Mouse (Mus musculus): ENCODE data around the gene Elane.

The Elane gene

DNA sequence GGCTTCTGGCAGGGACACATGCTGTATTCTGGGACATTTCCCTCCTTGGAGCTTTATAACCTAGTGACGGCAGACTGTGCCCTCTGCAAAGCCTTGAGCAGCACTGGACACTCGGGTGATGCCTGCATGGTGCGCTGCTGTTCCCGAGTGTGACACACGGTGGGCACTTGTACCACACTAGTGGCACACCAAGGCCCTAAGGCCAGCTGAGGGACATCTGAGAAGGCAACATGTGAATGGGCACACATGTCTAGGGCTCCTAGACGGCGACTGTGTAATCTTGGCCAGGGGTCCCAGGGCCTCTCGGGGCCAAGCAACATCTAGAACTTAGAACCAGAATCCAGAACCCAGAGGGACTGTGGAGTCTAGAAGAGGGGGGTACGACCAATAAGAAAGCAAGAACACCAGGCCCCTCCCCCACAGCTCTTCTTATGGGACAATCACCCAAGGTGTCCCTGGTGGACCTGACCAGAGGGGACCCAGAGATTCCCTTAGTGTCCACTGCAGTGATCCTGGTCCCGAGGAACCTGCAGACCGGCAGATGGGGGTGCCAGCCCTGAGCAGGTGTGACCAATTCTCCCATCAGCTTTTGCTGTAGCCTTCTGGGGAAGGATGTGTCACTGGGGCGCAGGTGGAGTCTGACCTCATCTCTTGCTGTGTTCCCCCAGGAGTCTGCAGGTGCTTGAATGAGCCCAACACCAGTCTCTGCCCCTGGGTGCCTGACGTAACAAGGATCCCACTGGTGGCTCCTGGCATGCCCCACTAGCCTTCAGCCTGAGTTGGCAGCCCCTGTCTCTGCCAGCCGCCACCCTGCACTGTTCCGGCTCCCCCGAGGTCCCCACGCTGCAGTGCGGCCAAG, 44.1 kb downstream of the Elane start:
- DNase-seq (ENCODE audit: extremely low spot score, low spot score): no peak

- DNase-seq (ENCODE audit: extremely low spot score, low spot score): no peak
Measured at GRCm38 (mm10) chr10:79930826-79931186, 44.8 kb downstream of the Elane start.

DNA sequence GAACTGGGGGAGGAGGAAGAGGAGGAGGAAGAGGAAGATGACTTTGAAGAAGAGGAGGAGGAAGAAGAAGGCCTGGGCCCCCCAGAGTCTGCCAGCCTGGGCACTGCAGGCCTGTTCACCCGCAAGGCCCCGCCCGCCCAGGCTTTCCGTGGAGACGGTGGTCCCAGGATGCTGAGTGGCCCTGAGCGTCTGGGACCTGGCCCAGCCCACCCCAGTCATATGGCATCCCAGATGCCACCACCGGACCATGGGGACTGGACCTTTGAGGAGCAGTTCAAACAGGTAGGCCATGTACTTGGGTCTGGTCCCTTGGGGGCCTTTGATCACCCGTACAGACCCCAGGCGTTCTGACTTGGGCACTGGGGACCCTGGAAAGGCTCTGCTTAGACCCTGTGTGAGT, 45.8 kb downstream of the Elane start:
- DNase-seq (ENCODE audit: extremely low spot score, low spot score): no peak

DNA sequence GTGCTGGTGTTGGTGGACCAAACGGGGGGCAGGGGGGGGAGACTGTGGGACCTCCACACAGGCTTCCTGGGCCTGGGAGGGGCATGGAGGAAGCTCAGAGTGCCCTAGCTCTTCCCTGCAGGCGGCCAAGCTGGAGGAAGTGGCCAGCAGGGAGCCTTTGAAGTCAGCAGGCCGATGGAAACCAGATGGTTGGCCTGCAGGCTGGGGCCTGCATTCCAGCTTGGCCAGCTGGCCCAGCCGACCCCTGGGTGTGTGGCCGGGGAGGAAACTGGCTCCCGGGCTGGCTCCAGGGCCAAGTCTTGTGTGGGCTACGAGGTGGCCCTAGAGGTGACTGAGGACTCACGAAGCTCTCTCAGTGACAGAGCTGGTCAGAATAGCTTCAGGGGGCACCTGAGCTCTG, 46.7 kb downstream of the Elane start:
- peak; percentile 81 for DNase-seq (ENCODE audit: extremely low spot score, low spot score)

DNA sequence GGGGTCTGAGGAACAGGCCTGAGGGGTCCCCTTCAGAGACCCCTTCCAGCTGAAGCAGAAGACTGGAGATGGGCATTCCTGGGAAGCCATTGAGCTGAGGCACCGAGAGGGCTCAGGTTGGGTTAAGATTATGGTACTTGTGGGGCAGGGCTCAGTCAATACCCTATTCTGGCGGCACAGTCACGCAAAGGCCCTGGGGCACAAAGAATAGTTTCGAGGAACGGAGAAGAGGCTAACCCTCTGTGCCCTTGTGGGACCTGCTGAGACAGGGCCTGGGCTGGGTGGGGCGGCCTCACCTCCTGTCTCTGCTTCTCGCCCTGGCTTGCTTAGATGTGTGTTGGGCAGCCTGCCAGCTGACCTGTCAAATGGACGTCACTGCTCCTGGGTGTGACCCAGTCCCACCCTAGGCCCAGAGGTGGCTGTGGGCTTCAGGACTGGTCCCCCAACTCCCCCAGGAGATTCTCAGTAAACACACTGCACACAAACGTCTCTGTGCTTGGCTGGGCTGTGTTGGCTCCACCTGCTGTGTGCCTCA, 47.2 kb downstream of the Elane start:
- DNase-seq (ENCODE audit: extremely low spot score, low spot score): no peak

DNA sequence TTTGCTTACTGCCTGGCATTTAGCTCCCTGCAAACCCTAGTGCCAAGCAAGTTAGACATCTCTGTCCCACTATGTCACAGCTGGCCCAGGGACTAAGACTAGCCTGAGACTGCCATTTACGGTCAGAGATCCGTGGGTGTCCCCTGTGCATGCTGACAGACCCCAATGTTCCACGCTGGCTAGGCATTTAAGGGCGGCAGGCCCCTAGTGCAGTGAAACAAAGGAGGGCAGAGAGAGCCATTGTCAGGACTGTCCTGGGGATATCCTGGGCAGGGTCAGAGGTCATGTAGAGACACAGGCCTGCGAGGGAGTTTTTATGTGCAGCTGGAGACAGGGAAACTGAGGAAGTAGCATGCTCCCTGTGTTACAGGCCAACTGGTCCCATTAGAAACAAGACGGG, 47.8 kb downstream of the Elane start:
- DNase-seq (ENCODE audit: extremely low spot score, low spot score): no peak

DNA sequence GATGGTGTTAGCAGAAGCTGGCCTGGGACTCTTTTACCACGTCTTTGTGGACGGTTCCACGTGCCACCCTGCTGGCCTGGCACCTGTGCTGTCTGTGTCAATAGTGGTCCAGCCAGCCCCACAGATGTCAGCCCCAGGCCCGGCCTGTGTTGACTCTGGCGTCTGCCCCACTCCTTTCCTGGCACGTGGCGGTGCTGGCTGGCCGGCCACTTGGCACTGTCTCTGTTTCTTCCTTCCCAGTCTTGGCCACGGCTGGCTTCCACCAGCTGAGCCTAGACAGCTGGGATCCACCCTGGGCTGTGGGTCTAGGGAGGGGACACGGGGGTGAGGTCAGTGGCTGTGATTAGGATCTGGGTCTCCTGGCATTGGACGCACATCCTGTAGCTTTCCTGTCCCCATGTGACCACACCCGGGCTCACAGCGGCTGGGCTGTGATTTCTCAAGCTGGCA, 48.2 kb downstream of the Elane start:
- DNase-seq (ENCODE audit: extremely low spot score, low spot score): no peak

- DNase-seq (ENCODE audit: extremely low spot score, low spot score): no peak
Measured at GRCm38 (mm10) chr10:79934794-79935569, 48.9 kb downstream of the Elane start.

- no peak for DNase-seq (ENCODE audit: extremely low spot score, low spot score)
Measured at GRCm38 (mm10) chr10:79936284-79936910, 50.4 kb downstream of the Elane start.

DNA sequence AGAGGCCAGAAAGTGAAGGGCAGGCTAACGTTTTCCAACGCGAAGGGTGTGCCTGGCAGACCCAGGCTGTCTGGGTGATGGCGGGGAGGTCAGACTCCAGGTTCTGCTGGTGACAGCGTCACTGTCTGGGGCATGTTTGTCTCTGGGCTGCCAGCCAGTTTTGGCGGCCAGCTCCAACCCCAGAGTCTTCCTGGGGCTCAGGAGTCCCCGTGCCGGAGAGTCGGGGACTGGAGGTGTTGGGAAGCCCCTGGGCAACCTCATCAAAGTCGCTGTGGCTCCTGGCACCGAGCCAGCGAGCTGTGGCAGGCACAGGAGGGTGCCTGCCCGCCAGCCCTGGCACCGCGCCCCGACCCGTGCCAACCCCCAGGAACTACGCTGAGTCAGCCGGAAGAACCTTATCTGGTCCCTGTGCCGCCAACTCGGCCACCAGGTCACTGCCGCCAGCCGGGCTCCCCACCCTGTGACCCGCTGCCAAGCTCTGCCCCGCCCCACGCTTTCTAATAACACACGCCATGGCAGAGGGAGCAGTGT, 50.9 kb downstream of the Elane start:
- DNase-seq (ENCODE audit: extremely low spot score, low spot score): no peak

All from neural tube, embryonic 10.5 days (tissue).